Mouse (Mus musculus) C2C12 (cell line): ENCODE results near the gene Greb1. TPM values are rescaled to one million over a fixed set of nuclear protein-coding genes. Genes with fewer than 3 reads are reported as not detected.

Experiments used
- H3K27me3 ChIP-seq: one replicate; pipeline ENCODE4 v1.6.1; 2011; ENCODE audit not compliant: control insufficient read depth, insufficient read depth, insufficient read length
- H3K36me3 ChIP-seq: one replicate; pipeline ENCODE4 v1.6.1; 2011; ENCODE audit not compliant: control insufficient read depth, insufficient read depth
- H3K4me3 ChIP-seq: one replicate; pipeline ENCODE4 v1.5.1; 2011; ENCODE audit warnings: mild to moderate bottlenecking, control low read depth; ENCODE audit not compliant: poor library complexity, insufficient read depth, severe bottlenecking
- H3K79me2 ChIP-seq: one replicate; pipeline ENCODE4 v1.6.1; 2011; ENCODE audit not compliant: control insufficient read depth, insufficient read depth
- H3K79me3 ChIP-seq: one replicate; pipeline ENCODE4 v1.6.1; 2011; ENCODE audit warnings: low read depth, control low read depth
- H3ac ChIP-seq: one replicate; pipeline ENCODE3; 2011; ENCODE audit warnings: low read depth; ENCODE audit not compliant: control insufficient read depth, insufficient read length
- CEBPB ChIP-seq: IDR thresholded peaks from one replicate; pipeline ENCODE4 v1.6.1; 2011; ENCODE audit warnings: low read depth, mild to moderate bottlenecking, control low read depth, moderate library complexity
- CTCF ChIP-seq: IDR thresholded peaks from one replicate; pipeline ENCODE4 v1.5.1; 2011; ENCODE audit not compliant: control insufficient read depth, insufficient read depth, insufficient read length
- FOSL1 ChIP-seq: IDR thresholded peaks from one replicate; pipeline ENCODE4 v1.8.0; 2011; ENCODE audit warnings: mild to moderate bottlenecking, low read length; ENCODE audit not compliant: poor library complexity, insufficient read depth, severe bottlenecking
- MAX ChIP-seq: IDR thresholded peaks from one replicate; pipeline ENCODE4 v1.6.1; 2011; ENCODE audit warnings: mild to moderate bottlenecking, control low read depth
- MYOD1 ChIP-seq: IDR thresholded peaks from one replicate; pipeline ENCODE4 v1.6.1; 2011; ENCODE audit warnings: low read depth; ENCODE audit not compliant: control insufficient read depth, insufficient read length
- MYOG ChIP-seq: IDR thresholded peaks from one replicate; pipeline ENCODE4 v1.6.1; 2011; ENCODE audit not compliant: control insufficient read depth, insufficient read length; ENCODE audit errors: extremely low read depth
- USF1 ChIP-seq: IDR thresholded peaks from one replicate; pipeline ENCODE4 v1.6.1; 2011; ENCODE audit warnings: low read depth, mild to moderate bottlenecking, control low read depth, moderate library complexity
- polyA plus RNA-seq: library from polyadenylated mRNA; unstranded; fragments of >200 nt; fragmentation: generic; extraction: Trizol; gene quantifications from one replicate; pipeline ENCODE4 v1.2.1, GENCODE M21; 2012; ENCODE audit warnings: missing spikeins

Greb1 gene
- polyA plus RNA-seq, 1 experiment = 0.04 TPM

DNA sequence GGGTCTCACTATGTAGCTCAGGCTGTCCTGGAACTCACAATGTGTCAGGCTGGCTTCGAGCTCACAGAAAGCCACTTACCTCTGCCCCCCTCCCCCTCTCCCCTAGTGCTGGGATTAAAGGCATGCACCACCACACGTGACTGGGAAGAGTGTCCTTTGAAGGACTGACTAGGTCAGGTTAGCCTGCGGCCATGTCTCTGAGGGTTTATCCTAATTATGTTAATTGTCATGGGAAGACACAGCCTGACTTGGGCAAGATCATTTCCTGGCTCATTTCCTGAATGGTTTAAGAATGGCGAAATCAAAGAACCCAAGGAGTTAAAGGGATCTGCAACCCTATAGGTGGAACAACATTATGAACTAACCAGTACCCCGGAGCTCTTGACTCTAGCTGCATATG lies 105.9 kb downstream of the Greb1 start:
- no peak overlapping the region for H3ac ChIP-seq
- TF ChIP-seq MYOD1 = no peak
- no peak for TF ChIP-seq MAX
- no peak for TF ChIP-seq CTCF
- TF ChIP-seq MYOG = no peak
- no peak for TF ChIP-seq FOSL1
- no peak for TF ChIP-seq USF1
- TF ChIP-seq CEBPB = no peak
- H3K79me2 ChIP-seq = no peaks in the 10 kb centered on the region
- H3K27me3 ChIP-seq = peaks cover 24% of the 10 kb centered on the region
- H3K4me3 ChIP-seq = no peak overlapping the region
- H3K79me3 ChIP-seq = no peaks in the 10 kb centered on the region
- H3K36me3 ChIP-seq = no peaks in the 10 kb centered on the region

DNA sequence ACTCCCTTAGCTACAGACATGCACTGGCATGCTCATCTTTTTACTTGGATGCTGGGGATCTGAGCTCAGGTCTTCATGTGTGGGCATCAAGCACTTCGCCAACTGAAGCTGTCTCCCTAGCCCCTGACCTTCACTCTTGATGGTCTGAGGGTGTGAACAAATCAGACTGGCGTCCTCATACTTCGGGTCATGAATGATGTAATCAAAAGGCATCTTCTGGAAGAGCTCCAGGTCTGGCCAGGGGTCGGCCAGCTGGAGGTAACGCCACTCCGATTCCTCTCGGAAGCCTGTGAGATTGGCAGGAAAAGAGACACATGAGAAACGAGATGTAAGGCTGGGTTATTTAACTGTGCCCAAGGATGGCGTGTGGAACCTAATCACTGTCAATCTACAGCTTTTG lies 110.1 kb downstream of the Greb1 start:
- no peak overlapping the region for H3ac ChIP-seq
- peaks cover 17% of the 10 kb centered on the region for H3K27me3 ChIP-seq
- H3K79me2 ChIP-seq = no peaks in the 10 kb centered on the region
- H3K79me3 ChIP-seq = no peaks in the 10 kb centered on the region
- no peak for TF ChIP-seq MYOD1
- TF ChIP-seq MAX = no peak
- TF ChIP-seq FOSL1 = no peak
- no peak for TF ChIP-seq CTCF
- TF ChIP-seq MYOG = no peak
- TF ChIP-seq CEBPB = no peak
- no peak for TF ChIP-seq USF1
- no peaks in the 10 kb centered on the region for H3K36me3 ChIP-seq
- H3K4me3 ChIP-seq = no peak overlapping the region

DNA sequence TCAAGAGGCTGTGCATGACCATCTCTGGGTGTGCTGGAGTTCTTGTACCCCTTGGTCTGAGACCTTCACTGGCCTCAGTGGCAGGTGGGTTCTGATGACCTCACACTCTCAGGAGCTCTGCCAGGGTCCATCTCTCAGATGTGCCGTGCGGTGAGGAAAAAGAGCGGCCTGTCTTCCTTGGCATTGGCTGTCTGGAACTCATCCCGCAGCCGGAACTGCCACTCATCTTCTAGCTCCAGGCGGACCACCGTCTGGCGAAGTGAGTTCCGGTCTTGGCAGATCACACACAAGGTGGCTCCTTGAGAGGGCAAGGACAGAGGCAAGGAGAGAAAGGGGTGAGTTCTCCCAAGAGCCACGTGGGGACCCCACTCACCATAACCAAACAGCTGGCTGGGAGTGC lies 128.4 kb downstream of the Greb1 start:
- Histone ChIP-seq H3K79me3 (no peaks in the 10 kb centered on the region), H3K36me3 (no peaks in the 10 kb centered on the region), H3K4me3 (no peak overlapping the region), H3K79me2 (no peaks in the 10 kb centered on the region), H3K27me3 (peaks cover 29% of the 10 kb centered on the region), H3ac (no peak overlapping the region)
- TF ChIP-seq MYOD1 = no peak
- no peak for TF ChIP-seq FOSL1
- TF ChIP-seq USF1 = no peak
- TF ChIP-seq CEBPB = no peak
- no peak for TF ChIP-seq CTCF
- no peak for TF ChIP-seq MAX
- no peak for TF ChIP-seq MYOG

DNA sequence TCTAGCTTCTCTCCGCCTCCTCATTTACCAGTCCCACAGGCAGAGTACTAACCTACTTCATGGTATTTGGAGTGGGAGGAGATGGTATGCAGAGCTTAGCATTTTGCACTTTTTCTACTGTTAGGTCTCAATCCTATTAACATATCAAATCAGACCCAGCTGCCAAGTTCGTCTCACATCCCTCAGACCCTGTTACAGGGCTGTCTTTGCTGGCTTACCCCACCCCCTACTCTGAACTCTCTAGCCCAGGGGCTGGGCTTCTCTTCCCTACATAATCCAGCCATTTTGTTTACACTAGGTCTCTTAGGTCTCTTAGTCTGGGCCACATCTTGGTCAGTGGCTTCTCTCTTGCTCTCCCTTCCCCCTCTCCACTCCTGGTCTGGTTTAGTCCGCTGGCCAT lies 131.5 kb downstream of the Greb1 start:
- H3K79me3 ChIP-seq = no peaks in the 10 kb centered on the region
- TF ChIP-seq FOSL1 (no peak), MYOG (no peak), MAX (no peak), CEBPB (no peak)
- H3K36me3 ChIP-seq = no peaks in the 10 kb centered on the region
- H3K4me3 ChIP-seq = no peak overlapping the region
- H3ac ChIP-seq = no peak overlapping the region
- peaks cover 20% of the 10 kb centered on the region for H3K27me3 ChIP-seq
- no peaks in the 10 kb centered on the region for H3K79me2 ChIP-seq

DNA sequence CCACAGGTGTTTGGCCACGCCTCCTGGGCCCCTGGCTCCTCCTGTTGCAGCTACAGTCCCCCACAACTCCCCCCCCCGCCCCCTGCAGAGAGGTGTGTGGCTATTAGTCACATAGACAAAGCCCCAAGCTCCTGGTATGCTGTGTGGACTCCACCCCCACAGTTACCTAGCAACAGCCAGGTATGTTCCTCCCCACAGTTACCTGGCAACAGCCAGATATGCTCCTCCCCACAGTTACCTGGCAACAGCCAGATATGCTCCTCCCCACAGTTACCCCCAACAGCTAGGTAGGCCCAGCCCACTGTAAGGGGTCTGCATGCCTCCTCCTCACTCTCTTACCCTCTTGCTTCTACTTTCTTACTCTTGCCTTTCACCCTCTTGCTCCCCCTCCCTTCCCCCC lies 135.7 kb downstream of the Greb1 start:
- Histone ChIP-seq H3K79me3 (no peaks in the 10 kb centered on the region), H3K36me3 (no peaks in the 10 kb centered on the region)

DNA sequence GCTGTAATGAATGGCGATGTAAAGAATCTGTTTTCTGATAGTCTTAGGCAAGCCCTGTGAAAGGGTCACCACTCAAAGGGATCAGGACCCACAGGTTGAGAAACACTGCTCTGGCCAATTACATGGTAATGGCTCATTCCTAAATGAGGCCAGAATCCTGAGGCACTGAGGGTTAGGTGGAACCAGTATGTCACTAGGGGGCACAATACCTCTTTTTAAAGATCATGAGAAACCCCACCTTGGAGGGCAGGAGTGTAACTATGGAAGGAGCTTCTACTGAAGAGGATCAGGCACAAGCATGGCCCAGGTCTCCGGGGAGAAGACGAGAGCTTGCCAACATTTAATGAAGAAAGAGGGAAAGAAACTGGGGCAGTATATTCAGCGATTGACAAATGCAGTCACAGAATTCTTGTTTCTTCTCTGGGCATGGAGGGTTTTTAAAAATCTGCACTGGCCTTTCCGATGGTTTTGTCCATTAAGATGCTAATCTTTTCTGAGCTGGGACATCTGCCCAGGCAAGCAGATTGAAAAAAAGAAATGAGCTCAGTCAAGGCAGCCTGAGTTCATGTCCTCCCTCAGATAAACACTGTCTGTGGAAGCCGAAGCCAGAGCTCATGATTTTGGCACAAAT lies 137.6 kb downstream of the Greb1 start:
- no peak for TF ChIP-seq MAX
- no peak for TF ChIP-seq CTCF
- TF ChIP-seq CEBPB = no peak
- no peak for TF ChIP-seq USF1
- TF ChIP-seq MYOG = no peak
- TF ChIP-seq FOSL1 = no peak
- no peak for TF ChIP-seq MYOD1
- no peak overlapping the region for H3K4me3 ChIP-seq
- no peaks in the 10 kb centered on the region for H3K79me3 ChIP-seq
- peaks cover 36% of the 10 kb centered on the region for H3K27me3 ChIP-seq
- no peaks in the 10 kb centered on the region for H3K36me3 ChIP-seq
- H3K79me2 ChIP-seq = no peaks in the 10 kb centered on the region
- H3ac ChIP-seq = no peak overlapping the region

More for the DNA sequence above, 135.7 kb downstream of the Greb1 start:
- TF ChIP-seq MYOD1 (no peak), MYOG (no peak), USF1 (no peak), CTCF (no peak), CEBPB (no peak), FOSL1 (no peak)
- Histone ChIP-seq H3K4me3 (no peak overlapping the region), H3K79me2 (no peaks in the 10 kb centered on the region), H3ac (no peak overlapping the region), H3K27me3 (peaks cover 26% of the 10 kb centered on the region)
